9 mouse cellular contexts compared by ENCODE assay signal in genomic region chr1:87828185-87828584, GRCm38 (mm10). TPM values are rescaled to one million over a fixed set of nuclear protein-coding genes. Genes with fewer than 3 reads are reported as not detected.
DNase-seq lines count a peak whose midpoint lies in the region; ATAC-seq and TF ChIP-seq lines count a peak whose summit lies in the region.
"Had no signal": no experiment of that assay in that cellular context is flagged by ENCODE, and none has a peak within 500 bp of the region (broad histone marks: within the 10 kb centered on the region; RNA-seq: fewer than 3 reads in every experiment).

No protein-coding gene starts in this region.

- no peaks in the 10 kb centered on the region for H3K9me3 ChIP-seq in forebrain, embryonic 13.5 days (replicated peaks)
- no peaks in the 10 kb centered on the region for H3K9me3 ChIP-seq in hindbrain, embryonic 12.5 days (replicated peaks)
- H3K9me3 ChIP-seq: stomach, embryonic 15.5 days had no signal

- H3K36me3 ChIP-seq in liver, adult 2 months (ENCODE audit: control insufficient read depth, insufficient read depth, low read length), result no peaks in the 10 kb centered on the region
- H3K36me3 ChIP-seq in forebrain, embryonic 13.5 days (ENCODE audit: poor library complexity, severe bottlenecking), result no peaks in the 10 kb centered on the region
- no peaks in the 10 kb centered on the region for H3K36me3 ChIP-seq in hindbrain, embryonic 12.5 days
- H3K36me3 ChIP-seq: stomach, embryonic 15.5 days had no signal

- no peaks in the 10 kb centered on the region for H3K79me2 ChIP-seq in liver, adult 2 months (ENCODE audit: control insufficient read depth, insufficient read depth, low read length)

- no peak for TF ChIP-seq POLR2A in liver, adult 2 months (IDR thresholded peaks at IDR 0.05; ENCODE audit: extremely low read depth, insufficient read depth, low read length)
- TF ChIP-seq POLR2A in cerebellum, adult 2 months (IDR thresholded peaks at IDR 0.05; ENCODE audit: borderline replicate concordance, insufficient read depth, low read length), result no peak

- H3K4me1 ChIP-seq in liver, adult 2 months (ENCODE audit: control insufficient read depth, insufficient read depth, low read length), result peaks cover 2% of the 10 kb centered on the region; the same call in 1 of the 2 replicates
- 0 out of 2 replicates have a peak, but pooled peaks cover 8% of the 10 kb centered on the region for H3K4me1 ChIP-seq in forebrain, embryonic 13.5 days
- no peaks in the 10 kb centered on the region for H3K4me1 ChIP-seq in cerebellum, adult 2 months (ENCODE audit: control insufficient read depth, insufficient read depth, low read length)
- H3K4me1 ChIP-seq in hindbrain, embryonic 12.5 days, result peaks cover 14% of the 10 kb centered on the region; the same call in 1 of the 2 replicates
- H3K4me1 ChIP-seq: stomach, embryonic 15.5 days had no signal

- no peak overlapping the region for H3K27ac ChIP-seq in liver, adult 2 months (replicated peaks; ENCODE audit: insufficient read depth, low read depth, low read length)
- no peak overlapping the region for H3K27ac ChIP-seq in forebrain, embryonic 13.5 days
- no peak overlapping the region for H3K27ac ChIP-seq in cerebellum, adult 2 months (ENCODE audit: insufficient read depth, low read length)
- H3K27ac ChIP-seq in hindbrain, embryonic 12.5 days, result no peak overlapping the region
- H3K27ac ChIP-seq: stomach, embryonic 15.5 days had no signal

- no peaks in the 10 kb centered on the region for H3K27me3 ChIP-seq in liver, adult 2 months (ENCODE audit: control insufficient read depth, insufficient read depth, low read length)
- H3K27me3 ChIP-seq in forebrain, embryonic 13.5 days, result no peaks in the 10 kb centered on the region
- H3K27me3 ChIP-seq in cerebellum, adult 2 months (ENCODE audit: control insufficient read depth, insufficient read depth, low read length), result no peaks in the 10 kb centered on the region
- no peaks in the 10 kb centered on the region for H3K27me3 ChIP-seq in hindbrain, embryonic 12.5 days
- H3K27me3 ChIP-seq: stomach, embryonic 15.5 days had no signal

- DNase-seq in frontal cortex, postnatal 25 days (ENCODE audit: low spot score in 2 of 2), result no peak
- DNase-seq in adrenal gland, adult 2 months, result peak; percentile 68
- peak; percentile 37 for DNase-seq in liver, adult 2 months (ENCODE audit: extremely low read depth, low read depth, low spot score)
- peak; percentile 57 for DNase-seq in spleen, adult 12 weeks (ENCODE audit: low spot score)
- DNase-seq in cerebellum, adult 2 months, result no peak

- no peak overlapping the region for H3K9ac ChIP-seq in liver, adult 2 months (ENCODE audit: low read depth, low read length)
- H3K9ac ChIP-seq in forebrain, embryonic 13.5 days, result no peak overlapping the region
- H3K9ac ChIP-seq in hindbrain, embryonic 12.5 days, result no peak overlapping the region
- H3K9ac ChIP-seq: stomach, embryonic 15.5 days had no signal

- no peak overlapping the region for H3K4me2 ChIP-seq in forebrain, embryonic 13.5 days
- no peak overlapping the region for H3K4me2 ChIP-seq in hindbrain, embryonic 12.5 days (replicated peaks)
- H3K4me2 ChIP-seq: stomach, embryonic 15.5 days had no signal

- 82% methylated on average over 9 of the region's 9 CpGs for WGBS in liver, adult 2 months
- 85% methylated on average over 9 of the region's 9 CpGs for WGBS in forebrain, embryonic 13.5 days
- 82% methylated on average over 9 of the region's 9 CpGs for WGBS in cerebellum, adult 2 months
- WGBS in hindbrain, embryonic 12.5 days, result 78% methylated on average over 9 of the region's 9 CpGs

- TF ChIP-seq CTCF in liver, adult 2 months (IDR thresholded peaks at IDR 0.05; ENCODE audit: low read depth, low read length), result no peak
- no peak for TF ChIP-seq CTCF in cerebellum, adult 2 months (IDR thresholded peaks at IDR 0.05; ENCODE audit: borderline replicate concordance, insufficient read depth, low read depth, low read length)

- H3K4me3 ChIP-seq in liver, adult 2 months (ENCODE audit: insufficient read depth, low read depth, low read length), result no peak overlapping the region
- no peak overlapping the region for H3K4me3 ChIP-seq in forebrain, embryonic 13.5 days
- H3K4me3 ChIP-seq in cerebellum, adult 2 months (replicated peaks; ENCODE audit: insufficient read depth, low read depth, low read length), result no peak overlapping the region
- H3K4me3 ChIP-seq in hindbrain, embryonic 12.5 days, result no peak overlapping the region
- H3K4me3 ChIP-seq: stomach, embryonic 15.5 days had no signal

- peak; percentile 38; the same call in 1 of the 2 replicates for ATAC-seq in frontal cortex, adult (ENCODE audit: low TSS enrichment)
- no peak for ATAC-seq in forebrain, embryonic 13.5 days
- ATAC-seq in hindbrain, embryonic 12.5 days (ENCODE audit: low FRiP score), result no peak

RNA-seq across cellular contexts. Expression of gene Sag, which starts 24.7 kb away (rescaled TPM):
- 1 to 10 TPM; 1.4 to 2.4 TPM for total RNA-seq in adrenal gland, adult 2 months (2021)
- 0.48 and 0.57 TPM in 2 replicates for polyA plus RNA-seq in adrenal gland, adult 2 months (2012; rRNA removed)
- 0.09 and 0.27 TPM in 2 replicates for total RNA-seq in liver, adult 2 months (2014; rRNA removed)
- polyA plus RNA-seq in liver, adult 2 months (2012; rRNA removed), result 0.15 TPM in 1 of 2 replicates, not detected in the other
- 2.4 and 2.8 TPM in 2 replicates for polyA plus RNA-seq in forebrain, embryonic 13.5 days (2015; fragmentation: Nextera tagmentation; extraction: Ambion mirVana)
- 0.78 and 0.80 TPM in 2 replicates for polyA plus RNA-seq in cerebellum, adult 2 months (2012; rRNA removed)
- 2.4 and 2.5 TPM in 2 replicates for polyA plus RNA-seq in hindbrain, embryonic 12.5 days (2016; fragmentation: Nextera tagmentation; extraction: Ambion mirVana)

RNA-seq across cellular contexts. Expression of gene Dgkd, which starts 24.9 kb away (rescaled TPM):
- total RNA-seq in adrenal gland, adult 2 months (2021), result 10 to 100 TPM; 49.1 to 66.7 TPM
- polyA plus RNA-seq in adrenal gland, adult 2 months (2012; rRNA removed), result 15.2 and 16.7 TPM in 2 replicates
- total RNA-seq in liver, adult 2 months (2014; rRNA removed), result 12.4 and 14.8 TPM in 2 replicates
- 7.1 and 9.6 TPM in 2 replicates for polyA plus RNA-seq in liver, adult 2 months (2012; rRNA removed)
- polyA plus RNA-seq in forebrain, embryonic 13.5 days (2015; fragmentation: Nextera tagmentation; extraction: Ambion mirVana), result 36.6 and 43.6 TPM in 2 replicates
- polyA plus RNA-seq in cerebellum, adult 2 months (2012; rRNA removed), result 109 and 126 TPM in 2 replicates
- polyA plus RNA-seq in hindbrain, embryonic 12.5 days (2016; fragmentation: Nextera tagmentation; extraction: Ambion mirVana), result 37.0 and 39.1 TPM in 2 replicates

Comparison
In these comparisons a context has a peak if more than half of its experiments do, and no peak if none do; other contexts are left out.
1. DNase-seq: peak in adrenal gland, adult 2 months (single experiment), liver, adult 2 months (single experiment) and spleen, adult 12 weeks (single experiment); none in frontal cortex, postnatal 25 days (0 of 2) and cerebellum, adult 2 months (0 of 2).